Mouse (Mus musculus): ENCODE measurements around the gene Ly6g6d.

DNA sequence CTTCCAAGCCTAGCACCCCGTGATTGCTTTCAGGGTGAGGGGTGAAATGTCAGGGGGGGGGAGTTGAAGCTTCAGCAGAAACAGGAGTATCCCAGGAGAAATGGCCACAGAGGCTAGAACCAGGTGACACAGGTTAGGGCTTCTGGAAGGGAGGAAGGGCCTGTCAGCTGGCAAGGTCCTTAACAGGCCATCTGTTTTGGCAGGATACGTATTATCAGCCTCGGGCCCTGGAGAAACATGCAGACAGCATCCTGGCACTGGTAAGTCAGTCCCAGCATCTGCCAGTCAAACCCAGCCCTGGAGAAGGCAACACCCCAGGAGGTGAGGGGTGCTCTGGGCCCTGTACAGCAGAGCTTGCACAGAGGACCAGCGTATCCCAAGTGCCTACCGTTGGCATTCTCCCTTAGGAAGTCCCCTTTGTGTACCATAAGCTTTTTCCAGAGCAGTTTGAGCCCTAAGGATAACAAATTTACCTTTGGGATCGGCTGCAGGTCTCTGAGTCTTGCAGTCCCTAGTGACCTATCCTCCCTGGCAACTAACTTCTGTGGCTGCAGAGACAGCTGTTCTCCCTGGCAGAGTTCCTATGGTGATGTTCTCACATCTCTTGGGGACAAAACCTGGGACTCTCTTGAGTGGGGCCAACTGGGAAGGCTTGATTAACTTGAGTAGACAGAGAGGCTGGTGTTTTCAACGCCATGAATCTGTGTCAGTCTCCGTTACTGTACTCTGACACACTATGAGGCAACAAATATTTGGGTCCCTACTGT lies 12.5 kb upstream of the Ly6g6d start:
- TF ChIP-seq ZC3H11A (IDR thresholded peaks at IDR 0.05; ENCODE audit: borderline replicate concordance, low read depth, low read length) (no peak), HCFC1 (IDR thresholded peaks at IDR 0.05; ENCODE audit: borderline replicate concordance, insufficient read depth, low read length) (no peak), ZNF384 (IDR thresholded peaks at IDR 0.05; ENCODE audit: low read depth, low read length) (no peak), CHD2 (IDR thresholded peaks at IDR 0.05; ENCODE audit: low read depth, low read length) (no peak)
